Mouse (Mus musculus): ENCODE measurements around the gene Plin4.
"Not testable (repeated sequence)": the region's sequence is repeated elsewhere in the genome, so short reads cannot be mapped to it uniquely, and the experiment has no call there.

Gene Plin4

DNA sequence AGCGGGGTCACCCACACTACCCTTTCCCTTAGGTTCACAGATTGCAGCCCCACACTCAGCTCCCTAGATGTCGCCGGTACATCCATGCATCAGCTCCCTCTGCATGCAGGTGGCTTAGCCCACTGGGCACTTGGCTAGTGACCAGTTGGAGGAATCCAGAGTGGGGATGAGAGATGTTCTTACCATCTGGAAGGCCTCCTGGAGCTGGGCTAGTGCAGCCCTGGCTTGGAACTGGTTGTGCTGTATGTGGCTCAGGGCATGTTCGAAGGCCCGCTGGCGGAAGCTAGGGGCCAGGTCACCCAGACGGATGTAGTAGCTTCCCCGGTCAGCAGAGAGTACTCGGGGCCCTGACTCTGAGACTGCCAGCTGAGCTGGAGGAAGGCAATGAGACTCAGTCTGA, 6.7 kb downstream of the Plin4 start:
- DNase-seq (ENCODE audit: low read depth, low spot score) = no peak

GRCm38 (mm10) chr17:56102158-56102557, 7.4 kb downstream of the Plin4 start:
- no peak for DNase-seq (ENCODE audit: low read depth, low spot score)

- DNase-seq (ENCODE audit: low read depth, low spot score) = no peak
Observed at GRCm38 (mm10) chr17:56100811-56101210, 8.8 kb downstream of the Plin4 start.

- no peak for DNase-seq (ENCODE audit: low read depth, low spot score)
Observed at GRCm38 (mm10) chr17:56098711-56099572, 10.7 kb downstream of the Plin4 start.

GRCm38 (mm10) chr17:56098180-56098579, 11.4 kb downstream of the Plin4 start:
- DNase-seq (ENCODE audit: low read depth, low spot score) = no peak

DNA sequence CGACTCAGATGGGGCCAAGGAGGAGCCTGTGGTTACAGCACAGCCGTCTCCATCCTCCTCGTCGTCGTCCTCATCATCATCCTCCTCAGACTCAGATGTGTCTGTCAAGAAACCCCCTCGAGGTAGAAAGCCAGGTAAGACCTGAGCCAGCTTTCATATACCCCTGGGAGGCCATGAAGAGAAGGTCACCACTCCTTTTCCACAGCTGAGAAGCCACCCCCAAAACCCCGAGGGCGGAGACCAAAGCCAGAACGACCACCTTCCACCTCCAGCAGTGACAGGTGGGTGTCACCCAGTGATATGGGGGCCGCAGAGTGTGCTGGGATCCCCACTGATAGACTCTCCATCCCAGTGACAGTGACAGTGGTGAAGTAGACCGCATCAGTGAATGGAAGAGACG, 12.7 kb downstream of the Plin4 start:
- no peak for DNase-seq (ENCODE audit: low read depth, low spot score)

- DNase-seq (ENCODE audit: low read depth, low spot score) = peak; percentile 45
Observed at GRCm38 (mm10) chr17:56092794-56093193, 16.8 kb downstream of the Plin4 start.

GRCm38 (mm10) chr17:56092312-56092711, 17.3 kb downstream of the Plin4 start:
- DNase-seq (ENCODE audit: low read depth, low spot score) = no peak

DNA sequence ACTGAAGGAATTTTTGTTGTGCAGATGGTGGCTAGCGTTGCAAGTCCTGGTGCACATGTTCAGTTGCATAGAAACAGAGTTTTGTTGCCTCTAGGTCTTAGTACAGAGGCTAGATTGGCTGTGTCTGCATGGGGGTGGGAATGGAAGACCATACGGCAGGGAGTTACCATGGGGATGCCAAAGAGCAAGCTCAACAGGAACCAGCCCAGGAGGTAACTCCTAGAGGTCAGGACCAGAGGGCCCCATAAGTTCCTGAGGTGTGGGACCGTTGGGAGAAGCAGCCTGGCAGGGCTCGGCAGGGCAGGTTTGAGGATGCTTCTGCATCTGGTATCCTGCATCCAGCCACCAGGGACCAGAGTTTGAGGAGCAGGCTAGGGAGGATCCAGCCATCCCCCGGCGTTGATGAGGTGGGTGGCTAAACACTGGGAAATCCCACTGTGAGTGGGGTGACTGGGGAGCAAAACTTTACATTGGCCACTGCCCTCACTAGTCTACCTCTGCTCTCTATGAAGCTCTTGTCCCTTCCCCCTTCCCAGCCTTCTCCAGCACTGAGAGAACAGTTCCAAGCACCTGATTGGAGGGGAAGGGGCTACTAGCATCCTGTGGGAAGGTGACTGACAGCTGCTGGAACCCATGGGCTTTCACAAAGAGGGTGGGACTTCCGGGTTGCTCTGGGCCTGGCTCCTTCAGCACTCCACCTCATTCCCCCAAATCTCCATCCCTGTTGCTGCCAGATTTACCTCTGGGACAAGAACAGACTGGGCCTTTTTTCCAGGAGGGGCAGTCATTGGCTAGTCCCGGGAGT, 28.6 kb downstream of the Plin4 start:
- DNase-seq (ENCODE audit: low read depth, low spot score) = peak; percentile 97

- DNase-seq (ENCODE audit: low read depth, low spot score) = peak; percentile 30
Observed at GRCm38 (mm10) chr17:56079921-56080320, 29.7 kb downstream of the Plin4 start.

DNA sequence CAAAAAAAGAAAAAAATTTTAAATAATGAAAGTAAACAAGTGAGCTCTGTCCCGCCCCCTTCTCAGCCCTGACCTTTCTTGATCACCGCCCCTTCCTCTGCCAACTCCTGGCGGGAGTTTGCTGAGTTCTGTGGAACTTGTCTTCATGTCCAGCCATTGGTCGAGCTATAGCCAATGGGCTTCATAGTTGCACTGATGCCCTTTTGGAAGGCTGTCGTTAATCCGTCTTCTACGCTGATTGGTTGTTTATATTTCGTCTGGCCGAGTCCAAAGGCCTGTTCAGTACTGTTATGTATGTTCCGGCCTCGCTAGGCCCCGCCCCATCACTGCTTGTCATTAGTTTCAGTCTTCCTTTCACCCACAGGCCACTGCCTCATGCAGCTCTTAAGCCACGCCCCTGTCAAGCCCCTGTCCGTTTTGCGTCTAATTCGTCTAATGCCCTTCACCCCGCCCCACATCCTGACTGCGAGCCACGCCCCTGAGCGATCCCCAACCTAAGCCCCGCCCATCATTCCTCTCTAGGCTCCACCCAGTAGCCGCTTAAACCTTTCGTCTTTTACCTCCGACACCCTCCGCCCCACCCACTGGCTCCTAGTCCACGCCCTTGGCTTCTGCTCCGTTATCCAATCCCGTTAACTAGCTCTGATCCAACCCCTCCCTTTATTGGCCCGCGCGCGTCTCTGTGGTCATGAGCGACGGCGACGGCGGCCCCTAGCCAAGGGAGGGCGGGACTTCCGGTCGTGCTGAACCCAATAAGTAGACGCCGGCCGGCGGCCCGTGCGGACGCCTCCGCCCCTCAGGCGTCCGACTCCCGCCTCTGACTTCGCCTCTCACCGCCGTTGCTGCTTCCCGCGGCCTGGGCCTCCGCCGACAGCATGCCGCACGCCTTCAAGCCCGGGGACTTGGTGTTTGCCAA, 30.5 kb downstream of the Plin4 start, which contains the start of gene Hdgfl2:
TSS of gene Hdgfl2 (plus strand) at position 755 of the 916 bp plus-strand sequence.
- DNase-seq (ENCODE audit: low read depth, low spot score) = peak; percentile 100

GRCm38 (mm10) chr17:56078361-56078760, 31.2 kb downstream of the Plin4 start:
- DNase-seq (ENCODE audit: low read depth, low spot score) = not testable (repeated sequence)

GRCm38 (mm10) chr17:56077523-56077922, 32.1 kb downstream of the Plin4 start:
- no peak for DNase-seq (ENCODE audit: low read depth, low spot score)

GRCm38 (mm10) chr17:56074827-56075208, 34.8 kb downstream of the Plin4 start, which contains the start of gene Ubxn6:
Gene Ubxn6 (minus strand): TSS chr17:56075028.
- DNase-seq (ENCODE audit: low read depth, low spot score) = peak; percentile 98

GRCm38 (mm10) chr17:56074097-56074826, 35.3 kb downstream of the Plin4 start:
- DNase-seq (ENCODE audit: low read depth, low spot score) = peak; percentile 96

- no peak for DNase-seq (ENCODE audit: low read depth, low spot score)
Observed at GRCm38 (mm10) chr17:56072243-56072642, 37.4 kb downstream of the Plin4 start.

DNA sequence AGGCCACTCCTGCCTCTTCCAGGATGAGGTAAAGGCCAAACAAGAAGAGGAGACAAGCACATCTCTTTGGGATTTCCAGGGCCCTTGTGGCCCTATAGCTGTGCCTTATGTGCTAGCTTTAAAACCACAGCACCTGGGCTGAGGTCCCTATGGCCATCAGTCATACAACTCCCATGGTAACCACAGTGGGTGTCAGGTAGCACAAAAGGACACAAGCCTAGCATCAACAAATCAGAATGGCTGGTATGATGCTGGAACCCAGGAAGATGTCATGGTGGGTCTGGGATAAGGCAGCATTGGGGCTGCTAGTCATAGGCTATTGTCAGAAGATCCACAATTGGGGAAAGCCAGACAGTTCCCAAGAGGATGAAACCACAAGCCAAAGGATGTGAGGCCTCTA, 38.5 kb downstream of the Plin4 start:
- peak; percentile 32 for DNase-seq (ENCODE audit: low read depth, low spot score)

DNA sequence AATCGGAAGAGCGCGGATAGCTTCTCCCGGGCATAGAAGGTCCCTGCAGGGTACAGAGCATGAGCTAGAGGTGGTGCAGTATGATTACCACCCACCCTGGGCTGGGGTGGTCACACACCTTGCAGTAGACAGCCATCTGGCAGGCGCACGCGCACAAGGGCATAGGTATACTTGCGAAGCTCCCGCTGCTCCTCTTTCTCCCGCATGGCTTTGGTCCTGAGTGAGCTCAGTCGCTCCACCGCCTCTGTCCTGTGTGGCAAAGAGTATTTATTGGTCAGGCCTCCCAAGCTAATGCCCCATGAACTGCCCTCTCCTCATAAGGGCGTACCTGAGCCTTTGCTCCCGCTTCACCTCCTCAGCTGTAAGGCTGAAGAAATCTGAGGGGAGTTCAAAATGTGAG, 40.5 kb downstream of the Plin4 start:
- DNase-seq (ENCODE audit: low read depth, low spot score) = no peak

GRCm38 (mm10) chr17:56066451-56066850, 43.2 kb downstream of the Plin4 start:
- DNase-seq (ENCODE audit: low read depth, low spot score) = peak; percentile 24

GRCm38 (mm10) chr17:56065715-56066114, 43.9 kb downstream of the Plin4 start:
- DNase-seq (ENCODE audit: low read depth, low spot score) = not testable (repeated sequence)

GRCm38 (mm10) chr17:56062081-56062480, 47.5 kb downstream of the Plin4 start:
- DNase-seq (ENCODE audit: low read depth, low spot score) = no peak

Measured in 3T3-L1 (cell line).